Mouse (Mus musculus) layer of hippocampus, adult 2 months (tissue): ENCODE results near the gene Heatr6. TPM values are rescaled to one million over a fixed set of nuclear protein-coding genes. Genes with fewer than 3 reads are reported as not detected.

Source experiments
- DNase-seq, 2 experiments: peaks; one replicate each; pipeline ENCODE4 v3.0.0; 2022; ENCODE audit warnings: low spot score in 2 of 2
- H3K27ac ChIP-seq: fragments of 200-600 bp; 2 replicates; pipeline ENCODE4 v1.8.1; 2022
- H3K4me3 ChIP-seq: fragments of 200-600 bp; 2 replicates; pipeline ENCODE4 v1.8.1; 2022; ENCODE audit warnings: mild to moderate bottlenecking
- CTCF ChIP-seq: fragments of 200-600 bp; conservative IDR thresholded peaks from 2 replicates; pipeline ENCODE4 v1.8.1; 2022; ENCODE audit warnings: antibody characterized with exemption, mild to moderate bottlenecking, moderate library complexity
- total RNA-seq, 2 experiments: library from RNA; stranded (reverse); gene quantifications; 2 replicates each; pipeline ENCODE4 v1.2.3; 2021

Heatr6 gene
- total RNA-seq, 2 experiments from 2014 or later = 17.3 to 18.9 TPM

DNA sequence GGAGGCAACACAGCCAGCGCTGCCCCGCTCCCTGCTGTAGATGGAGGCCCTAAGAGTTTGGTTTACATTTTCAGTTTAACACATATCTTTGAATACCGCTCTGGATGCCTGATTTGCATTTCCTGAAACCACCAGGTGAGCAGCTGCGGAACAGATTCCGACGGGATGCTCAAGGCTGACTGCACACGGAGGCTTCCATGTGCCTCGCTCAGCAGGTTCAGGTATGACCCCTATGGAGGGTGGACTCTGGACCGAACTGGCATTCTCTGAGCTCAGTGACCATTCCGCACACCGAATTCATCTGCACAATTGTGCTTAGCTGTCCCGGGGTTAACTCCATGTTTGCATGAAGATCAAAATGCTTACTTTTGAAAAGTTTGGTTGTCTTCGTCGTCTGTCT is 39.8 kb downstream of the Heatr6 start:
- no peak for DNase-seq
- TF ChIP-seq CTCF = no peak
- no peak overlapping the region for H3K27ac ChIP-seq
- H3K4me3 ChIP-seq = no peak overlapping the region

DNA sequence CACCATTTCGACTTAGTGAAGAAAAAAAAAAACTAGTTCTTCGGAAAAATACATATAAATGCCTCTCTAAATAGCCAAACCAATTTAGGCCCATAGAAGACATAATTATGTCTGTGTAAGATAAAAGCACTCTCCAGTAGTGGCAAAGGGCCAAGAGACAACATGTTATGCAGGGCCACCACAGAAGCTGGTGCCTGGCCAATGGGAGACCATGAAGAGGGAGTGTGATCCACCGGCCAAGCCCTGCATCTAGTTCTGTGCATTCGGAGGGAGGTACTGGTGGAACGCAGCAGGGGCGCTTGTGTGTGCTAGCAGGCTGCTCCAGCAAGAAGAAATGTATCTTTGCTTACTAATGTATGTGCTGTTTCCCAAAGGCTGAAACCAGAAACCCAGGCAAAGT is 42.6 kb downstream of the Heatr6 start:
- DNase-seq = no peak

DNA sequence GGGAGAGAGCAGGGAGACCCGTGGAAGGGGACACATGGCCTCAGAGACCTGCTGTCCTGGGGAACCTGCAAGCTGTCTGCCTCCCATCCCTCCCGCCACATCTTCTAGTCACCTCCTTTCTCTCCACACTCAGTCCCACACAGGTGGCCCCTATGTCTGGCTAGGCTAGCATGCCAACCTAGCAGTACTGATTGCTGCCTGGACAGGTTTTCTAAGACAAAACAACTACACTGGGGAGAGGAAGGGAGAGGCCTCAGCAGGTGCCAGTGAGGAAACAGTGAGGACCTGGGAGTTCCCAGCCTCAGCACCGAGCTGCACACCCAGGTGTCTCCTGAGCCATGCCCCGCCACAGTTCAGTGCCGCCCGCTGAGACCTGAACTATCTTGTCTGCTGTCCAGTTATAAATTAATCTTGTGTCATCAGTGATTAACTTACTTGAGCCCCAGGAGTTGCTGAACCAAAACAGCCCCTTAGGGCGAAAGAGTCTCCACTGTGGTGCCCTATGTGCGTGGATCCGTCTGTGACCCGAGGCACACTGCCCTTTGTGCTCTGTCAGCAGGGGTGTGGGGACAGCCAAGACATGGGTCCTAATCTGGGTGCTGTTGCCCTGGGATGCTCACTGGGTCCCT is 43.6 kb downstream of the Heatr6 start:
- DNase-seq = no peak
- Histone ChIP-seq H3K4me3 (no peak overlapping the region), H3K27ac (no peak overlapping the region)
- TF ChIP-seq CTCF = no peak

More for the DNA sequence above, 42.6 kb downstream of the Heatr6 start:
- Histone ChIP-seq H3K27ac (no peak overlapping the region), H3K4me3 (no peak overlapping the region)
- TF ChIP-seq CTCF = no peak

DNA sequence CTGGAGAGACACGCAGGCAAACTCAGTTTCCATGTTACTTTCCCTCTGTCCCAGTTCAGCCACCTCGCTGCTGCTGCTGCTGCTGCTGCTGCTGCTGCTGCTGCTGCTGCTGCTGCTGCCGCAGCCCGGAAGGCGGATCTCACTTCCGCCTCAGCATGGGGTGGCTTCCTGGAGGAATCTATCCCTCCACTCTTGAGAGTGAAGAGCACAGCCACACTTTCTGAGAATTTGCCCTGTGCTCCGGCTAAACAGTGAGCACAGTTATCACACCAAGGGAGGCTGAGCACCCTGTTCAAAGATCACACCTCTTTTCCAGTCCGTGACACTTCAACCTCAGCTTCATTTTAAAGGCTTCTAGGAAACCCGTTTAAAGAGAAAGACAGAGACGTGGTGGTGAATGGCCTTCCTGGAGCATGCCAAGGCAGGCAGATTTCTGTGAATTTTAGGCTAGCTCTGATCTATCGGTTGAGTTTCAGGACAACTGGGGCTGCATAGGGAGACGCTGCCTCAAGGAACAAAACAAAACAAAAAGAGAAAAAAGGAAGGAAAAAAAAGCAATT is 46.5 kb downstream of the Heatr6 start:
- Histone ChIP-seq H3K27ac (no peak overlapping the region), H3K4me3 (no peak overlapping the region)
- no peak for DNase-seq
- TF ChIP-seq CTCF = no peak

DNA sequence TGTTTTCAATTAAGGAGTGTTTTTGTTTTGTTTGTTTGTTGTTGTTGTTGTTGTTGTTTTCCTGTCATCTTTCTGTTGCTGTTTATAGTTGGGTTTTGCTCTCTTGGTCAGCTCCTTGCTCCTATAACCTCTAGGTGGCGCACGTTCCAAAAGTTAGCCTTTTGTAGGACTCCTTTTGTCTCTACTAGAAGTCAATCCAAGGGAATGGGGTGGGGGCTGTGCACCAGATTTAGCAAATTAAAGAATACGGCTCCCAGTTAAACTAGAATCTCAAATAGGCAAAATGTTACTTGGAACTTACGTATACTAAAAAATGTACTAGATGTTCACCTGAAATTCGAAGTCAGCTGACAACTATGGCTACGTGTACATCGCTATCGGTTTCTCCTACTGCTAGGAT is 48.7 kb downstream of the Heatr6 start:
- Histone ChIP-seq H3K27ac (no peak overlapping the region), H3K4me3 (no peak overlapping the region)
- DNase-seq = peak in 1 of 2 experiments; percentile 35
- TF ChIP-seq CTCF = peak; percentile 78

DNA sequence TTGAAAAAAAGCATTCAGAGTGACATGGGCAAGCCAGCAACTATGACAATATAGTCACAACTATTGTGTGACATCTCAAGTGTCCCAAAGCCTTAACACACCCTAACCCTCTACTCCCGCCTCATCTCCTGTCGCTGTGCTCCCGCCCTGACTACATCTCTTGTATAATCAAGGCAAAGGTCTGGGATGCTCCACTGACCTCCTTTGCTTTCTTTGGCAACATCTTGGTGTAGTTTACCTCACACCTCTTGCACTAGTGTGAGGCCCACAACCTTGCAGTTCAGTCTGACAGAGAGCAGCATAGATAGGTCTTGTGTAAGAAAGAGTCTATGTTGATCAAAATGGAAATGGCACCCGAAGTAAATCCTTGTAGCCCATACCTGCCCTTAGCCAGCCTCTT is 49.1 kb downstream of the Heatr6 start:
- no peak for TF ChIP-seq CTCF

DNA sequence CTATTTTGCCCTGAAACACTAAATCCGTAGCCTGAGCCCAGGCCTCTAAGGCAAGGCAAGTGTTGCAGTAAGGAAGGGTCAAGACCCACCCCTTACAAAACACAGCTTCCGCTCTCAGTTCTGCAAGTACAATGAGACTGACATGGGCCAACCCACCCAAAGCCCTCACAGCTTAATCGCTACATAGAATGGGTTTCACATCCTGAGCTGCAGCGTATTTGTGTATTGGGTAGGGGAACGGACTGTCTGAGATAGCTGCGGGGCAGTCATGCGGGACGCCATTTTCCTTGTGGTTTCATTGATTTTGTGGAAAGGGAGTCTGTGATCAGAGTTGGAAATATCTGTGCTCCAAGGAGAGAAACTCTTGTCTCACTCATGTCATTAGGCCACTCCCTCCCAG is 56.9 kb downstream of the Heatr6 start:
- Histone ChIP-seq H3K4me3 (no peak overlapping the region), H3K27ac (no peak overlapping the region)
- DNase-seq = no peak
- no peak for TF ChIP-seq CTCF

More for the DNA sequence above, 49.1 kb downstream of the Heatr6 start:
- Histone ChIP-seq H3K27ac (no peak overlapping the region), H3K4me3 (no peak overlapping the region)
- no peak for DNase-seq

DNA sequence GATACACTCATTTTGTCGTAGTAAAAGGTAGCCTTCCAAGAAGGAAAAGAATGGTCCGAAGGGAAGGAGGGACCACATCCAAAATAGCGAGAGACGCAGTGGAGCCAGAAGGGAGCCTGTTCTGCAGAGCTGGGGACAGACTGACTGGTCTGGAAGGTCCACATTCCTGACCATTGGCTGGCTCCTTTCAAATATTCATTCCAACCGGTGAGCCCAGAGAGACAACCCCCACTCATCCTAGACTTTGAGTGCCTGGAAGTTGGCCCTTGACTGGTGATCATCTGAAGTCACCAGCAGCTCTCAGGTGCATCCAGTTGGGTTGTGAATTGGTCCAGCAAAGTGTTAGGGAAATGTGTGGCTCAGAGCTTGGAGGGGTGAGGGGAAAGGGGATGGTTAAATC is 61.7 kb downstream of the Heatr6 start:
- no peak for TF ChIP-seq CTCF
- H3K4me3 ChIP-seq = no peak overlapping the region
- no peak for DNase-seq
- no peak overlapping the region for H3K27ac ChIP-seq

DNA sequence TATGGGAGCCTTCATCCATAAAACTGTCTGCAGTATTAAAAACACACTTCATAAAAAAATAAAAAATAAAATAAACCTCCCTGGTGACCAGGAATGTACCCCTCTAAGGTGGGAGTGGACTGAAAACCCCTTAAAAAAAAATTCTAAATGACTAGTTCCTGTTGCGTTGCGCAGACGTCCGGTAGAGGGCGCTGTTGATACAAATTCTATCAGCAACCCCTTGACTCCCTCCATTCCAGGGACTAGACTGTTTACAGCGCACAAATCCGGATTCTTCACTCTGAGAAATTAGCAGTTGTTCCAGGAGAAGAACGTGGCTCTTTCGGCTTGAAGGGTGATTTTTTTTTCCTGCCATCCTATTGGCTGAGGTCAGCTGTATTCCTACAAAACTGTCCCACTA is 62.1 kb downstream of the Heatr6 start:
- Histone ChIP-seq H3K27ac (no peak overlapping the region), H3K4me3 (no peak overlapping the region)
- peak; percentile 92 for TF ChIP-seq CTCF
- DNase-seq = peak in 1 of 2 experiments; percentile 71

DNA sequence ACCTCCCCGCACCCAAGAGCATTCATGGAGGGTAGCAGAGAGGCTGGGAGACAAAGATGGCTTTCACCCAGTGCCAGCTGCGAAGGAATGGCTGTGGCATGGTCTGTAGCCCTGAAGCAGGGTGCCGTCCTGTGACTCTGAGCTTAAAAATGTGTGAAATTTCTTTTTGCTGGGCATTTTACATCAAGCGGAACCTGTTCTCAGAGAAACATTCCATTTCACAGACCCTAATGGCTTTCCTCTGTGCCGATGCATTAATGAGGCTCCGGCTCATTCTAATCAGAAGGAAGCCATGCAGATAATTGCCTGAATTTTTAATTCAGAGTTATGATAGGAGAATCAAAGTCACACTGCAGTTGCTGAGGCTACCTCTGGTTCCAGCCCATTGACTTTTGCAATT is 63.6 kb downstream of the Heatr6 start:
- H3K4me3 ChIP-seq = no peak overlapping the region
- no peak for DNase-seq
- H3K27ac ChIP-seq = no peak overlapping the region
- TF ChIP-seq CTCF = no peak

DNA sequence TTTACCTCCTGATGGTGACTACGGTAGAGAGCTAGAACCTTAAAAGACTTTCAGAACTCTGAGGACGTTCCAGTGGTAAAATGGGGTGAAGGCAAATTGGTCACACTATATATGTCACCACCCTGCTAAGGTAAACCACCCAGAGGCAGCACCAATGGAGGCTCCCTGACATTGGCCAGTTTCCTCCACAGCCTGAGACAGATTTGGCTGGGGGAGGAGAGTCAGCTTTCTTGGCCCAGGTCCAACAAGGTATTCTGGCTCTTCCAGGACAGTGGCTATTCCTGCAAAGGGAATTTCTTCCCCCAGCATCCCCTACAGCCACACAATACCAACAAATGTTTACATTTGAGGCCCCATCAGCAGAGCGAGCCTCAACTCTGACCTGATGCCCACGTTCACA is 64.5 kb downstream of the Heatr6 start:
- Histone ChIP-seq H3K4me3 (no peak overlapping the region), H3K27ac (no peak overlapping the region)
- TF ChIP-seq CTCF = no peak
- DNase-seq = no peak

DNA sequence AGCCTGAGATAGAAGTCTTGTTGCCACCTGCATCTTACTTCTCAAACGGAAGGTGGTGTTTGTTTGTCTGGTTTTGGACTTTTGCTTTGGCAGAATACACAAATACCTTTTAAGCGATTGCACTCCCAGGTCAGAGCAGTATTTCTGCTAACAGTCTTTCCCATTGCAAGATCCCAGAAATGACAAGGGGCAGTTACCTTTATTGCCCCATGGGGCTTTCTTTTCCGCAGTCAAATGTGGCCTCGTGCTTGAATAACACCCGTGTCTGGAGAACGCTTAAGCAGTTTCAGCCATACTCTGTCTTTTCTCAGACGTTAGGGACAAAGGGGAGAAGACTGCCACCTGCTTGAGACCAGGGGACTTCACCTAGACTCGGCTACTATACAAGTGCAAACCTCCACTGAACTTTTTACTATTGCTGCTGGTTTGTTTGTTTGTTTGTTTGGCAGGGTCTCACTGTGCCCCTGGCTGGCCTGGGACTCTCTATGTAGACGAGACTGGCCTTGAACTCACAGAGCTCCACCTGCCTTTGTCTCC is 65.2 kb downstream of the Heatr6 start:
- H3K27ac ChIP-seq = no peak overlapping the region
- no peak for DNase-seq
- no peak for TF ChIP-seq CTCF
- H3K4me3 ChIP-seq = no peak overlapping the region

DNA sequence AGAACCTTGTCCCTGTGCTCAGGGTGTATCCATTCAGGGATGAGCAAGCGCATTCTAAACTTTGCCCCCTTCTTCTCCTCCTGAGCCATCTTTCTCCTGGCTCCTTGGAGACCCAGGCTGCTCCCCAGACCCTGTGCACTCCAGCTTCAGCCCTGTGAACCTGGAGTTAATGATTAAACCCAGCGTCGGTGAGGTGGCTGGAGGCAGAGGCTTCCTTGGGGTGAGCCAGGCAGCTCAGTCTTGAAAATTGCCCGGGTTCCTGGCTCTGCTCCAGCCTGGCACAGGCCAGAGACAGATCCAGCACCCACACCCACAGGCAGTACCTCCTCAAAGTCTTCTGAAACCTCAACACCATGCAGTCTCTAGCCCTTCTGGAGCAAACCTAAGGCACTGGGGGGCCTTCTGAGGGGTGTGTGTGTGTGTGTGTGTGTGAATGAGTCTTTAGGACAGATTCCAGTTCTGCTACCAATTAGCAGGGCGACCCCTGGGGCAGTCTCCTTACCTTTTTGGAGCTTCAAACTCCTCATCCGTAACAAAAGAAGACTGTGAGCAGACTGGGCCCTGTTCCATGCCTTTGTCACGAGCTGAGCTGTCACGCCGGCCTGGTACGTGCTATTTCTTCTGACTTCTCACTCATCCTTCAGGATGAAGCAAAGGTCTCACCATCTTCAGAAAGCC is 66.4 kb downstream of the Heatr6 start:
- DNase-seq = no peak
- Histone ChIP-seq H3K27ac (no peak overlapping the region), H3K4me3 (no peak overlapping the region)
- TF ChIP-seq CTCF = no peak

DNA sequence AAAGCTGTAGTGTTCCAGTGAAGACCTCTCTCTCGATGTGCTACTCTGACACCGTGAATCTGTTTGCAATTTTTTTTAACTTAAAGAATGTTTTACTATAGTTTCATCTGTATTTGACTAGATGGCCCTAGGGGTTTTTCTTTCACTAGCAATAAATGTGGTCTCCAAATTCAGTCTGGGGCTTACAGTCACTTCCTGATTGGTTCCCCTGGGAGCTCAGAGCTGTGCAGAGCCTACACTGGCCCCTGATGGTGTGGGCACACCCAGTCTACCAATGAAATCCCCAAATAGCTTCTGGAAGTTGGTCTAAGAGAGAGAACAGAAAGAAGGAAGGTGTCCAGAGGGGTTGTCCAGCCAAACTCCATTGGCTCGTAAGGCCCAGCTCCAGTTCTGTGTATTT is 72.6 kb downstream of the Heatr6 start:
- no peak overlapping the region for H3K27ac ChIP-seq
- no peak for TF ChIP-seq CTCF
- no peak overlapping the region for H3K4me3 ChIP-seq
- DNase-seq = no peak
